ENCODE assay signal across 18 mouse cellular contexts in the genomic region with DNA sequence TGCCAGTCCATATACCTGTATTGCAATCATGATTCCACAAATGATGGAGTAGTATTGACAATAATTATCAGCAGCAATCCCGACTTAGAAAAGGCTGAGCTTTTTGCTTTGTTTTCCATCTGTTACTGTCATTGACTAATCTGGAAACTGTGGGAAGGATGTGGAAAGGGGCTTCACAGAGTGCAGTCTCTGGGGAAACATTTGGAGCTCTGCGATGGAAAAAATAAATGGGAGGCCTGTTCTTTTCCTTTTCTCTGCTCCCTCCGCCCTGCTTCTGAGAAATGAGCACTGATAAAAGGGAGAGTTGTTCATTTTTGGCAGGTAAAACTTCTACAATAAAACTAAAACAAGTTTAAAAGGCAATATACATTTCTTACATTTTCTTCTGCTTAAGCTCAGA. TPM values are rescaled to one million over a fixed set of nuclear protein-coding genes. Genes with fewer than 3 reads are reported as not detected.
DNase-seq lines count a peak whose midpoint lies in the region; TF ChIP-seq lines count a peak whose summit lies in the region.
"Had no signal": no experiment of that assay in that cellular context is flagged by ENCODE, and none has a peak within 500 bp of the region (broad histone marks: within the 10 kb centered on the region; RNA-seq: fewer than 3 reads in every experiment).

No protein-coding gene starts in this region.

- no peaks in the 10 kb centered on the region for H3K9me3 ChIP-seq in heart, embryonic 10.5 days
- H3K9me3 ChIP-seq: embryonic facial prominence, embryonic 13.5 days; forebrain, embryonic 10.5 days; forebrain, embryonic 13.5 days; hindbrain, embryonic 12.5 days; hindbrain, embryonic 15.5 days had no signal

- TF ChIP-seq CTCF in gastrocnemius, adult 2 months (IDR thresholded peaks at IDR 0.05): no peak

- no peaks in the 10 kb centered on the region for H3K4me1 ChIP-seq in heart, embryonic 10.5 days
- H3K4me1 ChIP-seq: embryonic facial prominence, embryonic 13.5 days; forebrain, embryonic 10.5 days; forebrain, embryonic 13.5 days; hindbrain, embryonic 12.5 days; hindbrain, embryonic 15.5 days had no signal

- H3K27ac ChIP-seq in gastrocnemius, adult 2 months: peak overlapping the region; percentile 67
- no peak overlapping the region for H3K27ac ChIP-seq in heart, embryonic 10.5 days
- H3K27ac ChIP-seq: embryonic facial prominence, embryonic 13.5 days; forebrain, embryonic 10.5 days; forebrain, embryonic 13.5 days; hindbrain, embryonic 12.5 days; hindbrain, embryonic 15.5 days had no signal

- no peak for DNase-seq in gastrocnemius, adult 2 months
- DNase-seq in gastrocnemius, postnatal 4 days (ENCODE audit: low spot score in 2 of 2): no peak
- DNase-seq in heart, adult 18-20 months: peak; percentile 35 to 52
- no peak for DNase-seq in heart, embryonic 10.5 days (ENCODE audit: low spot score)
- DNase-seq in heart, adult 9 months (ENCODE audit: low spot score in 2 of 2): peak; percentile 29 to 45
- no peak for DNase-seq in heart, postnatal 25 days (ENCODE audit: low spot score)
- DNase-seq: adrenal gland, adult 2 months; adrenal gland, postnatal 14 days; cerebellum, adult 11 months; cerebellum, adult 2 months; cerebellum, adult 9-11 months; cerebellum, postnatal 25 days; kidney, adult 2 months had no signal

- H3K27me3 ChIP-seq in heart, embryonic 10.5 days (ENCODE audit: insufficient read depth, poor library complexity, severe bottlenecking): no peaks in the 10 kb centered on the region
- H3K27me3 ChIP-seq: embryonic facial prominence, embryonic 13.5 days; forebrain, embryonic 13.5 days; hindbrain, embryonic 12.5 days; hindbrain, embryonic 15.5 days had no signal

- H3K4me3 ChIP-seq in gastrocnemius, adult 2 months: no peak overlapping the region
- H3K4me3 ChIP-seq in heart, embryonic 10.5 days: no peak overlapping the region
- H3K4me3 ChIP-seq: embryonic facial prominence, embryonic 13.5 days; forebrain, embryonic 10.5 days; forebrain, embryonic 13.5 days; hindbrain, embryonic 12.5 days; hindbrain, embryonic 15.5 days had no signal

- H3K36me3 ChIP-seq in heart, embryonic 10.5 days: no peaks in the 10 kb centered on the region
- H3K36me3 ChIP-seq: embryonic facial prominence, embryonic 13.5 days; forebrain, embryonic 10.5 days; hindbrain, embryonic 12.5 days; hindbrain, embryonic 15.5 days had no signal

- 62% methylated on average over 3 of the region's 3 CpGs for WGBS in heart, embryonic 10.5 days

- intact Hi-C loops in gastrocnemius, adult 2 months (cut with DNase I): no loop called here
- intact Hi-C loops in heart, postnatal 25 days (cut with DNase I): no loop called here

RNA-seq across cellular contexts. Expression of gene Mast4, which starts 58.3 kb away (rescaled TPM):
- 10 to 100 TPM; 47.2 to 49.9 TPM for total RNA-seq in gastrocnemius, adult 2 months (2021)
- 10 to 100 TPM; 45.1 to 46.7 TPM for total RNA-seq in gastrocnemius, postnatal 4 days (2021)
- total RNA-seq in heart, adult 18-20 months (2021): 10 to 100 TPM; 21.4 to 30.3 TPM
- 33.2 and 39.2 TPM in 2 replicates for polyA plus RNA-seq in heart, embryonic 10.5 days (2016; fragmentation: Nextera tagmentation; extraction: Ambion mirVana)
- total RNA-seq in heart, postnatal 25 days (2021): 10 to 100 TPM; 34.5 to 36.8 TPM

Comparison
In these comparisons a context has a peak if more than half of its experiments do, and no peak if none do; other contexts are left out.
1. DNase-seq: peak in heart, adult 18-20 months (2 of 2) and heart, adult 9 months (2 of 2); none in gastrocnemius, adult 2 months (single experiment), gastrocnemius, postnatal 4 days (0 of 2), heart, embryonic 10.5 days (single experiment) and heart, postnatal 25 days (single experiment).